Mouse (Mus musculus) intestine, embryonic 14.5 days (tissue): ENCODE measurements around the gene Megf11. TPM values are rescaled to one million over a fixed set of nuclear protein-coding genes. Genes with fewer than 3 reads are reported as not detected.

ENCODE experiments used
- ATAC-seq: fragments of 200-750 bp; cut with Nextera tagmentation; replicated peaks from 2 replicates; pipeline ENCODE4 v1.8.0; 2017; ENCODE audit warnings: low read depth, moderate number of reproducible peaks, moderate TSS enrichment, moderate library complexity; ENCODE audit not compliant: low FRiP score, low TSS enrichment
- DNase-seq: peaks from one replicate; pipeline ENCODE4 v3.0.0-alpha.2; 2018; ENCODE audit warnings: low spot score
- H3K27ac ChIP-seq: fragments of 300-500 bp; sonication (generic); 2 replicates; pipeline ENCODE4 v1.5.1; 2014; ENCODE audit warnings: low read depth, mild to moderate bottlenecking, control low read depth
- H3K27me3 ChIP-seq: fragments of 300-500 bp; sonication (generic); replicated peaks from 2 replicates; pipeline ENCODE4 v1.6.1; 2014; ENCODE audit warnings: low read length, control low read depth; ENCODE audit not compliant: control insufficient read depth, insufficient read depth
- H3K36me3 ChIP-seq: fragments of 300-500 bp; sonication (generic); 2 replicates; pipeline ENCODE4 v1.6.1; 2014; ENCODE audit warnings: low read length, control low read depth; ENCODE audit not compliant: control insufficient read depth, insufficient read depth
- H3K4me1 ChIP-seq: fragments of 300-500 bp; sonication (generic); replicated peaks from 2 replicates; pipeline ENCODE4 v1.6.1; 2014; ENCODE audit warnings: low read length, control low read depth, mixed read lengths; ENCODE audit not compliant: control insufficient read depth, insufficient read depth
- H3K4me2 ChIP-seq: fragments of 300-500 bp; sonication (generic); 2 replicates; pipeline ENCODE4 v1.6.1; 2014; ENCODE audit warnings: low read length
- H3K4me3 ChIP-seq: fragments of 300-500 bp; sonication (generic); 2 replicates; pipeline ENCODE4 v1.5.1; 2014; ENCODE audit warnings: low read depth, low read length, control low read depth, mixed read lengths
- H3K9ac ChIP-seq: fragments of 300-500 bp; sonication (generic); 2 replicates; pipeline ENCODE4 v1.6.1; 2014; ENCODE audit warnings: mild to moderate bottlenecking, low read length
- H3K9me3 ChIP-seq: fragments of 300-500 bp; sonication (generic); 2 replicates; pipeline ENCODE4 v1.6.1; 2016; ENCODE audit warnings: low read length, control low read depth; ENCODE audit not compliant: control insufficient read depth
- WGBS: fragments of 180-500 bp; shearing (Covaris S2); extraction: QIAGEN DNeasy Blood & Tissue Kit; methylation state at CpG from one replicate; pipeline ENCODE4 v1.1.7; 2014; 5-methylcytosine and 5-hydroxymethylcytosine counted together
- polyA plus RNA-seq: library from polyadenylated mRNA; unstranded; fragments of >200 nt; fragmentation: Nextera tagmentation; extraction: Ambion mirVana; gene quantifications from 2 replicates; pipeline ENCODE4 v1.2.1, GENCODE M21; 2014

The Megf11 gene
- polyA plus RNA-seq, 1 experiment from 2014 or later, result 1.1 TPM

- WGBS, result 49% methylated on average over 10 of the region's 10 CpGs
- DNase-seq (no peak), ATAC-seq (no peak)
- H3K9ac ChIP-seq, result no peak overlapping the region
- no peak overlapping the region for H3K4me2 ChIP-seq
- H3K4me1 ChIP-seq, result peaks cover 12% of the 10 kb centered on the region
- H3K9me3 ChIP-seq, result no peaks in the 10 kb centered on the region
- H3K27me3 ChIP-seq, result peaks cover 52% of the 10 kb centered on the region
- H3K36me3 ChIP-seq, result no peaks in the 10 kb centered on the region
- H3K4me3 ChIP-seq, result no peak overlapping the region
- H3K27ac ChIP-seq, result no peak overlapping the region
Measured at GRCm38 (mm10) chr9:64383021-64383788, 2.2 kb upstream of the Megf11 start.

- DNase-seq (no peak), ATAC-seq (no peak)
- Histone ChIP-seq H3K27me3 (peaks cover 55% of the 10 kb centered on the region), H3K9ac (0 out of 2 replicates have a peak overlapping the region, but pooled peaks have one; percentile 11), H3K36me3 (no peaks in the 10 kb centered on the region), H3K27ac (no peak overlapping the region), H3K9me3 (no peaks in the 10 kb centered on the region), H3K4me3 (peak overlapping the region; percentile 48), H3K4me1 (peaks cover 12% of the 10 kb centered on the region), H3K4me2 (peak overlapping the region; percentile 98)
- WGBS, result 2% methylated on average over 45 of the region's 45 CpGs
Measured at GRCm38 (mm10) chr9:64386466-64387211, 1.2 kb downstream of the Megf11 start.

GRCm38 (mm10) chr9:64389576-64390292 is 4.3 kb downstream of the Megf11 start:
- 71% methylated on average over 7 of the region's 7 CpGs for WGBS
- Histone ChIP-seq H3K36me3 (no peaks in the 10 kb centered on the region), H3K9me3 (no peaks in the 10 kb centered on the region), H3K27ac (no peak overlapping the region), H3K4me3 (no peak overlapping the region), H3K9ac (no peak overlapping the region), H3K4me1 (peaks cover 12% of the 10 kb centered on the region), H3K27me3 (peaks cover 36% of the 10 kb centered on the region), H3K4me2 (no peak overlapping the region)
- no peak for DNase-seq
- no peak for ATAC-seq

DNA sequence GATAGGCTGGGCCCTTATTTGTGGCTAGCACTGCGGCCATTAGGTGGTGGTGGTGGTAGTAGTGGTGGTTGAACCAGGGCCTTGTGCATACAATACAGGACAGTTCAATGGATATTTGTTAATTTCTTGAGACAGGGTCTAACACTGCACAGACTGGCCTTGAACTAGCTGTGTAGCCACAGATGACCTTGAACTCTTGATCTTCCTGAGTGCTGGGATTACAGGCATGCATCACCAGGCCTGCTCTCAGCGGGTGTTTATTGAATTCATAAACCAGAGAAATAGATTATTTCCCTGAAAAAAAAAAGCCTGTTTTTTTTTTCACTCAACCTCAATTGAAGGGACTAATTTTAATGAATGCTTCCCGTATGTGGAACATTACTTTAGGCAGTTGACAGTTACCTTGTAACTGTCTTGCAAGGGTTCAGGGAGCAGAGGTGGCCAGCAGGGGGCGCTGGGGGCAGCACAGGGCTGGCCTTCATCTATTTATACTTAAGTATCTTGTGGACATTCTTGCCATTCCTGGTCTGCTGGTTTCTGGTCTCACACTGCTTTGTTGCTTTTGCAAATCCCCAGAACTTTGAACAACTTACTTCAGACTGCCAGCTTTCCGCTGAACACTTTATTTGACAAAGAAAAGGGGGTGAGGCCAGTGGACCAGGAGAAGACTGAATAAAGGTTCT is 8.6 kb downstream of the Megf11 start:
- WGBS, result 50% methylated on average over 5 of the region's 5 CpGs
- no peak overlapping the region for H3K4me2 ChIP-seq

GRCm38 (mm10) chr9:64395238-64395920 is 10.0 kb downstream of the Megf11 start:
- WGBS, result 75% methylated on average over 7 of the region's 7 CpGs
- ATAC-seq, result no peak

More for the DNA sequence above, 8.6 kb downstream of the Megf11 start:
- Histone ChIP-seq H3K27ac (no peak overlapping the region), H3K4me1 (no peaks in the 10 kb centered on the region), H3K4me3 (no peak overlapping the region), H3K36me3 (no peaks in the 10 kb centered on the region), H3K27me3 (0 out of 2 replicates have a peak, but pooled peaks cover 2% of the 10 kb centered on the region), H3K9ac (no peak overlapping the region), H3K9me3 (no peaks in the 10 kb centered on the region)
- no peak for ATAC-seq
- peak; percentile 87 for DNase-seq

DNA sequence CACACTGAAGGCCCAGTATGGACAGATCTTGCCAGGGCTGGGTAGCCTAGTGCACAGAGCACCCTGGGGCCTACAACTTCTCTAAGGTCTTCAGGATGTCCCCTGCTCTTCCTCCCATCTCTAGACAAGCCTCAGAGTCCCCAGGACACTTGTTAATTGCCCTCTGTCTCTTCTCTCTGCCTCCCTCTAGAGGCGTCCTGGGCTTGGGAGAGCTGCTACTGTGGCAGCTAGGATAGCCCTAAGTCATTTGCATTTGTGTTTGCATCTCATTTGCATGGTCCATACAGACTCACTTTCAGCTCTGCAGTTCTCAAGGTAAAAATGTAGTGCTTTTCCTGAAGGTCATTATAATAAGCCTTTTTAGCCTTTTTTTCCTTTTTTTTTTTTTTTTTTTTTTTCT is 11.7 kb downstream of the Megf11 start:
- Histone ChIP-seq H3K4me1 (no peaks in the 10 kb centered on the region), H3K27me3 (no peaks in the 10 kb centered on the region), H3K4me3 (no peak overlapping the region), H3K27ac (no peak overlapping the region), H3K4me2 (no peak overlapping the region), H3K36me3 (no peaks in the 10 kb centered on the region), H3K9ac (no peak overlapping the region), H3K9me3 (no peaks in the 10 kb centered on the region)
- DNase-seq (no peak), ATAC-seq (no peak)
- 22% methylated on average over 1 of the region's 1 CpGs for WGBS

More at GRCm38 (mm10) chr9:64395238-64395920, 10.0 kb downstream of the Megf11 start:
- H3K27me3 ChIP-seq, result no peaks in the 10 kb centered on the region
- no peak overlapping the region for H3K9ac ChIP-seq
- H3K4me2 ChIP-seq, result no peak overlapping the region
- H3K27ac ChIP-seq, result no peak overlapping the region
- H3K4me1 ChIP-seq, result no peaks in the 10 kb centered on the region
- no peaks in the 10 kb centered on the region for H3K9me3 ChIP-seq
- no peak overlapping the region for H3K4me3 ChIP-seq
- no peak for DNase-seq
- H3K36me3 ChIP-seq, result no peaks in the 10 kb centered on the region

DNA sequence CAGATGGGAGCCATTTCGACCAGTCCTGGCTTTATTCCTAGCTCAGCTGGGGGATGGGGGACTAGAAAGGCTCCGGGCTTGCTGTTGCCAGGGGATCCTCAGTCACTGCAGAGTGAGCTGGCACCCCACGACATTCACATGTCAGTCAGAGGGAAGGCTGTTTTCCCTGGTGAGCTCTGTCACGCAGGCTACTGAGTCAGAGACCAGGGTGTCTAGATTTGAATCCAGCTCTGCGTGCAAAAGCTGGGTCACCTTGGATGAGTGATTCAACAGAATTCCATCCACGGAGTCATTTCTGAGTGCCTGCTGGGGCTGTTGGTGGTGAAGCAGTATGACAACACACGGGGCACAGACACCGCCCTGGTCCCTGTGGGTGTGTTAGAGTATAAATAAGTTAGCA is 13.7 kb downstream of the Megf11 start:
- no peak overlapping the region for H3K27ac ChIP-seq
- no peaks in the 10 kb centered on the region for H3K36me3 ChIP-seq
- H3K4me1 ChIP-seq, result no peaks in the 10 kb centered on the region
- no peak overlapping the region for H3K9ac ChIP-seq
- no peak overlapping the region for H3K4me3 ChIP-seq
- no peak for ATAC-seq
- no peaks in the 10 kb centered on the region for H3K9me3 ChIP-seq
- 75% methylated on average over 8 of the region's 8 CpGs for WGBS
- H3K4me2 ChIP-seq, result no peak overlapping the region
- H3K27me3 ChIP-seq, result no peaks in the 10 kb centered on the region
- no peak for DNase-seq

GRCm38 (mm10) chr9:64402141-64402540 is 16.7 kb downstream of the Megf11 start:
- Histone ChIP-seq H3K27ac (no peak overlapping the region), H3K36me3 (no peaks in the 10 kb centered on the region), H3K4me2 (no peak overlapping the region), H3K27me3 (no peaks in the 10 kb centered on the region), H3K4me3 (no peak overlapping the region), H3K4me1 (no peaks in the 10 kb centered on the region), H3K9me3 (no peaks in the 10 kb centered on the region), H3K9ac (no peak overlapping the region)
- ATAC-seq (no peak), DNase-seq (no peak)
- WGBS, result 78% methylated on average over 8 of the region's 8 CpGs
